Mouse (Mus musculus) hindbrain, embryonic 12.5 days (tissue): ENCODE data around the gene H2al1g. TPM values are rescaled to one million over a fixed set of nuclear protein-coding genes. Genes with fewer than 3 reads are reported as not detected.
"Not testable (repeated sequence)": the region's sequence is repeated elsewhere in the genome, so short reads cannot be mapped to it uniquely, and the experiment has no call there.

Experiments
- ATAC-seq: fragments of 200-750 bp; cut with Nextera tagmentation; 2 replicates; pipeline ENCODE4 v1.8.0; 2017; ENCODE audit warnings: moderate TSS enrichment; ENCODE audit not compliant: low FRiP score
- H3K27ac ChIP-seq: fragments of 300-500 bp; sonication (generic); 2 replicates; pipeline ENCODE4 v1.5.1; 2016; ENCODE audit warnings: mild to moderate bottlenecking
- H3K27me3 ChIP-seq: fragments of 300-500 bp; sonication (generic); 2 replicates; pipeline ENCODE4 v1.6.1; 2016; ENCODE audit warnings: mild to moderate bottlenecking
- H3K36me3 ChIP-seq: fragments of 300-500 bp; sonication (generic); 2 replicates; pipeline ENCODE4 v1.6.1; 2016; ENCODE audit warnings: mild to moderate bottlenecking
- H3K4me1 ChIP-seq: fragments of 300-500 bp; sonication (generic); 2 replicates; pipeline ENCODE4 v1.6.1; 2016
- H3K4me2 ChIP-seq: fragments of 300-500 bp; sonication (generic); replicated peaks from 2 replicates; pipeline ENCODE4 v1.6.1; 2016; ENCODE audit warnings: mild to moderate bottlenecking
- H3K4me3 ChIP-seq: fragments of 300-500 bp; sonication (generic); 2 replicates; pipeline ENCODE4 v1.5.1; 2016; ENCODE audit warnings: mild to moderate bottlenecking
- H3K9ac ChIP-seq: fragments of 300-500 bp; sonication (generic); 2 replicates; pipeline ENCODE4 v1.6.1; 2016; ENCODE audit warnings: mild to moderate bottlenecking, moderate library complexity
- H3K9me3 ChIP-seq: fragments of 300-500 bp; sonication (generic); replicated peaks from 2 replicates; pipeline ENCODE4 v1.6.1; 2016; ENCODE audit warnings: mild to moderate bottlenecking
- WGBS: fragments of 180-500 bp; shearing (Covaris S2); methylation state at CpG from one replicate; pipeline ENCODE4 v1.1.7; 2016; 5-methylcytosine and 5-hydroxymethylcytosine counted together
- polyA plus RNA-seq: library from polyadenylated mRNA; unstranded; fragments of >200 nt; fragmentation: Nextera tagmentation; extraction: Ambion mirVana; gene quantifications from 2 replicates; pipeline ENCODE4 v1.2.1, GENCODE M21; 2016

The H2al1g gene
- polyA plus RNA-seq, 1 experiment from 2014 or later = not detected

GRCm38 (mm10) chrX:11321192-11321591 lies 3.1 kb downstream of the H2al1g start, which contains the start of gene H2al1h:
TSS of gene H2al1h (plus strand) at chrX:11321492.
- H3K4me1 ChIP-seq, H3K27ac ChIP-seq, H3K36me3 ChIP-seq, H3K9ac ChIP-seq, H3K4me2 ChIP-seq, H3K9me3 ChIP-seq, ATAC-seq, H3K4me3 ChIP-seq, H3K27me3 ChIP-seq: not testable (repeated sequence)
- no CpG with 5 or more reads among the region's 6 CpGs for WGBS

GRCm38 (mm10) chrX:11324359-11324758 lies 6.3 kb downstream of the H2al1g start, which contains the start of gene H2al1i:
TSS of gene H2al1i (plus strand) at chrX:11324659.
- H3K4me2 ChIP-seq, H3K4me1 ChIP-seq, H3K9me3 ChIP-seq, ATAC-seq, H3K9ac ChIP-seq, H3K36me3 ChIP-seq, H3K27ac ChIP-seq, H3K4me3 ChIP-seq, H3K27me3 ChIP-seq: not testable (repeated sequence)
- 60% methylated on average over 1 of the region's 5 CpGs for WGBS

GRCm38 (mm10) chrX:11327522-11327921 lies 9.5 kb downstream of the H2al1g start, which contains the start of gene H2al1j:
TSS of gene H2al1j (plus strand) at chrX:11327822.
- WGBS = 100% methylated on average over 2 of the region's 2 CpGs
- not testable (repeated sequence) for H3K36me3 ChIP-seq, H3K4me2 ChIP-seq, H3K27me3 ChIP-seq, ATAC-seq, H3K9ac ChIP-seq, H3K27ac ChIP-seq, H3K4me1 ChIP-seq, H3K9me3 ChIP-seq, H3K4me3 ChIP-seq

GRCm38 (mm10) chrX:11345762-11346161 lies 27.7 kb downstream of the H2al1g start:
- H3K4me2 ChIP-seq = no peak overlapping the region
- H3K4me1 ChIP-seq = no peaks in the 10 kb centered on the region
- ATAC-seq = no peak
- no peaks in the 10 kb centered on the region for H3K36me3 ChIP-seq
- no peak overlapping the region for H3K9ac ChIP-seq
- no peak overlapping the region for H3K27ac ChIP-seq
- no peak overlapping the region for H3K4me3 ChIP-seq
- 72% methylated on average over 9 of the region's 9 CpGs for whole genome bisulfite sequencing
- H3K27me3 ChIP-seq = 0 out of 2 replicates have a peak, but pooled peaks cover 4% of the 10 kb centered on the region
- no peaks in the 10 kb centered on the region for H3K9me3 ChIP-seq

- Histone ChIP-seq H3K27me3 (0 out of 2 replicates have a peak, but pooled peaks cover 4% of the 10 kb centered on the region), H3K4me3 (no peak overlapping the region), H3K4me1 (no peaks in the 10 kb centered on the region), H3K4me2 (no peak overlapping the region), H3K9ac (no peak overlapping the region), H3K27ac (no peak overlapping the region), H3K36me3 (no peaks in the 10 kb centered on the region), H3K9me3 (no peaks in the 10 kb centered on the region)
- 96% methylated on average over 3 of the region's 3 CpGs for WGBS
- ATAC-seq = no peak
These were observed 28.7 kb downstream of the H2al1g start for GRCm38 (mm10) chrX:11346756-11347155.

- Histone ChIP-seq H3K4me1 (peaks cover 4% of the 10 kb centered on the region; the same call in 1 of the 2 replicates), H3K27ac (no peak overlapping the region), H3K9me3 (no peaks in the 10 kb centered on the region), H3K4me3 (no peak overlapping the region), H3K27me3 (peaks cover 6% of the 10 kb centered on the region), H3K36me3 (no peaks in the 10 kb centered on the region), H3K9ac (no peak overlapping the region), H3K4me2 (no peak overlapping the region)
- WGBS = 85% methylated on average over 6 of the region's 6 CpGs
- ATAC-seq = no peak
These were observed 42.8 kb downstream of the H2al1g start for GRCm38 (mm10) chrX:11360823-11361222.

GRCm38 (mm10) chrX:11361261-11361660 lies 43.2 kb downstream of the H2al1g start:
- H3K36me3 ChIP-seq = no peaks in the 10 kb centered on the region
- no peak overlapping the region for H3K4me2 ChIP-seq
- H3K4me1 ChIP-seq = peaks cover 4% of the 10 kb centered on the region; the same call in 1 of the 2 replicates
- 87% methylated on average over 2 of the region's 2 CpGs for WGBS
- no peak for ATAC-seq
- no peak overlapping the region for H3K9ac ChIP-seq
- H3K9me3 ChIP-seq = no peaks in the 10 kb centered on the region
- no peak overlapping the region for H3K4me3 ChIP-seq
- H3K27ac ChIP-seq = no peak overlapping the region
- peaks cover 9% of the 10 kb centered on the region for H3K27me3 ChIP-seq

DNA sequence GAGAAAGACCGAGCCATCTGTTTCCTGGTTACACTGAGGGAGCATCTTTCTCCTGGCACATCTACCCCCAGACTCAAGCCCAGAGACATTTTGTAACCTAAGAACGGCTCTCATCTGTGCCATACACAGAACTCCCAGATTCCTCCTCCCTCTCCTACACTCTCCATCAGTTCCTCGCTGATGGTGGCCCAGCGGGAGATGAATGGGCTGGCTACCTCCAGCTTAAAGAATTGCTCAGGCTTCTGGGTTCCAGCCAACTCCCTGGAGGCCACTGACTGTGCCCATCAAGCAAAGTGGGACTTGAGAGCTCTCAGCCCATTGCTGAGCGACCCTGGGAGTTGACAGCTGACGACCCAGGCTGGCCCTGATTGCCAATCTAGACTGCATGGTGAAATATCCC lies 45.8 kb downstream of the H2al1g start:
- Histone ChIP-seq H3K9me3 (no peaks in the 10 kb centered on the region), H3K4me2 (no peak overlapping the region), H3K36me3 (no peaks in the 10 kb centered on the region), H3K4me1 (peaks cover 4% of the 10 kb centered on the region; the same call in 1 of the 2 replicates), H3K4me3 (no peak overlapping the region), H3K27me3 (peaks cover 17% of the 10 kb centered on the region), H3K27ac (no peak overlapping the region), H3K9ac (no peak overlapping the region)
- no peak for ATAC-seq
- 48% methylated on average over 6 of the region's 6 CpGs for WGBS

DNA sequence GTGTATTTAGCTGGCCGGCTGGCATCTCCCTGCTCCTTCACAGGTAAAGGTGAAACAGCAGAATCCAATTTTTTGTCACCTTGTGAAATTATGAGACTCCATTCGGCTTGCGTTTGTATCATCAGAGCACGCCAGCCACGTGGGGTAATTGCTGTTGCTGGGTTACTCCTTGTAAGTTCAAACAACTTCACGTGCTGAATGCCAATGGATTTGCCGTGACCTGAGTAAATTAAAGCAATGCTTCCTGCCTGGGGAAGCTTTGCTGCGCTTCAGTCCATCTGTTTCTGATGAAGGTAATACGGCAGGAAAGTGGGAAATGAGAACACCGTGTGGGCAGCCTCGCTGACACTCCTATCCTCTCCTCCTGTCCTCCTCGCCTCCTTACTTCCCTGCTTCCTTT lies 47.1 kb downstream of the H2al1g start:
- Histone ChIP-seq H3K27me3 (peaks cover 17% of the 10 kb centered on the region), H3K9ac (no peak overlapping the region), H3K4me1 (peaks cover 4% of the 10 kb centered on the region; the same call in 1 of the 2 replicates), H3K36me3 (no peaks in the 10 kb centered on the region), H3K9me3 (no peaks in the 10 kb centered on the region), H3K4me3 (no peak overlapping the region), H3K4me2 (no peak overlapping the region), H3K27ac (no peak overlapping the region)
- WGBS = 53% methylated on average over 12 of the region's 12 CpGs
- ATAC-seq = no peak

Other genes starting within 250 kb of the H2al1g start
- gene H2al1a, start 19.0 kb upstream of the H2al1g start, polyA plus RNA-seq = not detected in 2 replicates
- not detected in 2 replicates for gene H2al1b, start 15.8 kb upstream of the H2al1g start, polyA plus RNA-seq
- gene H2al1c, start 12.6 kb upstream of the H2al1g start, polyA plus RNA-seq = not detected in 2 replicates
- not detected in 2 replicates for gene H2al1d, start 9.4 kb upstream of the H2al1g start, polyA plus RNA-seq
- gene H2al1e, start 6.3 kb upstream of the H2al1g start, polyA plus RNA-seq = not detected in 2 replicates
- not detected in 2 replicates for gene H2al1f, start 3.1 kb upstream of the H2al1g start, polyA plus RNA-seq
- not detected in 2 replicates for gene H2al1h, start 3.2 kb downstream of the H2al1g start, polyA plus RNA-seq
- gene H2al1i, start 6.4 kb downstream of the H2al1g start, polyA plus RNA-seq = not detected in 2 replicates
- not detected in 2 replicates for gene H2al1j, start 9.6 kb downstream of the H2al1g start, polyA plus RNA-seq